Mouse (Mus musculus) right cerebral cortex, postnatal 4 days (tissue): ENCODE measurements around the gene Mapk6.

Experiments
- DNase-seq: peaks from one replicate; pipeline ENCODE4 v3.0.0-alpha.2; 2022

Gene Mapk6

DNA sequence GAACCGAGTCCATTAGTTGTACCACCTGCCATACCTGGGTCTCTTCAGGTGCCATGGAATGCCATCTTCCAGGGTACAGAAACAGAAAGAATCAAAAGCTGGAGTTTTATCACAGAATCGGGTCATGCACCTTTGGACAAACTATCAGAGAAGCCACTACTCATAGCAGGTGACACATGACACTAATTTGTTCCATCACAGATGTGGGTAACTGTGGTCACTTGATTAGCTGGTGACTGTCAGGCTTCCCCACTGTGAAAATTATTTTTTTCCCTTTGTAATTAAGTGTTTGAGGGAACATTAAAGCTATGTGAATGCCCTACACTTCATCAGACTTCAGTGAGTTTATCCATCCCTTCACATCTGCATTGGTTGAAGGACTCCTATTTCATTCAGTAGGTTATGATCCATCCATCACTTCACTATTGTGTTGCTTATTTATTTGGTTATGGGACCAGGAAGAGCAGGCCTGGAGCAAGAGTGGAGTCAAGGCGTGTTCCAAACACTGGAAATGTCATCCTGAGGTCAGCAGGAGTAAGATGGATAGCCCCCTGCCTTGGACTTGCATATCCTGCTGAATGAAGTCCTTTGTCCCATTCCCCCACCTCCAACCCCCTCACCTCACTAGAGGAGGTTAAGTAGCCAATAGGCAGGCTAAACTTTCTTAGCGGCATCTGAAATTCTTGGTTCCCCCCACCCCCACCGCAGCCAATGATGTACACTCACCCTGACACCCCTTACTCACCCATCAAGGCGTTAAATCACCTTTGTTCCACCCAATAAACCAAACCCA, 14.7 kb upstream of the Mapk6 start:
- DNase-seq, result no peak

DNA sequence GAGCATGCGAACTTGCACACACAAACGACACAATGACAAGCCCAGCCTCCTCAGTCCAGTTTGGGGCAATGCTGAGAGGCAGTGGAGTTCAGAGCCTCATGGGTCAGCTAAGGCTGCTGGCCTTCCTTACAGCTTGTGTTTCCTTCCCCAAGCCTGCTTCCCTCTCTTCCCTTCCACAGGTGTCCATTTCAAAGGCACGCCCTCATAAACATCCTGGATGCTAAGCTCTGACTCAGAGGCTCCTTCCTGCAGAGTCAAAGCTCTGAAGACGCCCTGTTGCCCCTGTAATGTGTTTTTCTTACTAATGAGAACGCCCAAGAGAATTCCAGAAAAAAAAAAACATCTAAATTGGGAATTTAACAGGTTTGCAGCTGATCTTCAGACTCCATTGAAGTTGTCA, 13.9 kb upstream of the Mapk6 start:
- no peak for DNase-seq

GRCm38 (mm10) chr9:75422251-75422691, 12.5 kb upstream of the Mapk6 start:
- DNase-seq, result no peak

DNA sequence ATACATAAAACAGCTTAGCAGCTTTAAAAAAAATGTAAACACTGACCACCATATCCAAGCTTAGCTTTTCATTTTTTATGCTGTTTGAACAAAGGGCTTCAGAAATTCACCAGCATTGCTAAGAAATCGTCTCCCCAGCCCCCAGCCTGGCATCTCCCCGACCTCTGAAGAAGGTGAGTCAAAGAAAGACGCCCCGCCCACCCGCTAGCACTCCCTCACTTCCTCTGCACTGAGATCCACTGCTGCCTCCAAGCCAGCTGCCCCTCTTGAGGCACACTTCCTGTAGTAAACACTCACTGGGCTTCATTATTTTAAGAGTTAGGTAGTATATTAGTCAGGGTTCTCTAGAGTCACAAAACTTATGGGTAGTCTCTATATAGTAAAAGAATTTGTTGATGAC, 4.4 kb upstream of the Mapk6 start:
- no peak for DNase-seq

GRCm38 (mm10) chr9:75413206-75413605, 3.4 kb upstream of the Mapk6 start:
- DNase-seq, result no peak

DNA sequence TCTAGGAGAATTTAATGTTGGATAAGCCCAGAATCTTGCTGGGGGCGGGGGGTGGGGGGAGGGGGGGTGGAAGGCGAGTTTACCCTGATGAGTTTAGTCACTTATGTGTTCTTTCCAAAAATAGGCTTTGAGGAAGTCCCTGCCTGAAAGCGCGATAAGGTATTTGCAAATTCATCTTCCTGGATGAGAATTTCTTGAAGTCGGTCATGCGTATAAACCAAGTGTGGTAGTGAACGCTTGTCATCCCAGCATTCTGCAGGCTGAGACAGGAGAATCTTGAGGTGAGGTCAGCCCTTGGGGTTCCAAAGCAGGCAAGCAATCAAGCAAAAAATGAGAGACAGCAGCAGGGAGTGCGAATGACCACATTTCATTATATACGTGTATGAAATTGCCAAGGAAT, 1.8 kb upstream of the Mapk6 start:
- DNase-seq, result no peak

- DNase-seq, result no peak
Observed at GRCm38 (mm10) chr9:75410868-75411487, 1.2 kb upstream of the Mapk6 start.

DNA sequence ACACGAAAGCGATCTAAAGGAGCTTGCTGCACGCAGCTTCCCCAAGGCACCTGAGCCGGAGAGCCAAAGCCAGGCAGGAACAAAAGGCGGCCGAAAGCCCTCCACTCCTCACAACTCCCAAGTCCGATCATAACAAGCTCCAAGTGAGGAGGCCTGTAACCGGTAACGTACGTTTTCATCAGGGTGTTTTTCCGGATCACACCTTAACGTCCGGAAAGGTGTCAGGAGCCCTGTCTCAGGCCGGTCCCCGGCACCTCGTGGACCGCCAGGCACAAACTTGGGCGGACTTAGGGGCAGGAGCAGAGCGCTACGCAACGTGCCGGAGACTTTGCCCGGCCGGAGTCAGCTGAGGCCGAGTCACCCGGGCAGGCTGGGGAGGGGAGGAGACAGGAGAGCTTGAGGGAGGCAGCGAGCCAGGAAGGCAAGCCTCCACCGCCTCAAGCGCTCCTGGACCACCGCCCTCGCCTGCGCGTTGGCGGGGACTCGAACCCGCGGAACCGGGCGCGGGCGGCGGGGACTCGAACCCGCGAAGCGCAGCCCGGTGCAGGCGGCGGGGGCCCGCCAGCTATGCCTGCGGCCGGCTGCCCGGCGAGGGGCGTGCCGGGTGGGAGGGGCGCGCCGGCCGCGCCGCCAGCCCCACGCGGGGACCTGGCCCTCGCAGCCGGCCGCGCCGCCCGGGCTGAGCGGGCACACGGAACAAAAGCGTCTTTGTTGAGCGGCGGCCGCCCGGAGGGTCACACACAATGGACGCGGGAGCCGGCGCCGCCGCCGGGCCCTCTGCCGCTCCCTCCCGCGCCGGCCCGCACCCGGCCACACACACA, 564 bp downstream of the Mapk6 start:
- DNase-seq, result peak; percentile 55

DNA sequence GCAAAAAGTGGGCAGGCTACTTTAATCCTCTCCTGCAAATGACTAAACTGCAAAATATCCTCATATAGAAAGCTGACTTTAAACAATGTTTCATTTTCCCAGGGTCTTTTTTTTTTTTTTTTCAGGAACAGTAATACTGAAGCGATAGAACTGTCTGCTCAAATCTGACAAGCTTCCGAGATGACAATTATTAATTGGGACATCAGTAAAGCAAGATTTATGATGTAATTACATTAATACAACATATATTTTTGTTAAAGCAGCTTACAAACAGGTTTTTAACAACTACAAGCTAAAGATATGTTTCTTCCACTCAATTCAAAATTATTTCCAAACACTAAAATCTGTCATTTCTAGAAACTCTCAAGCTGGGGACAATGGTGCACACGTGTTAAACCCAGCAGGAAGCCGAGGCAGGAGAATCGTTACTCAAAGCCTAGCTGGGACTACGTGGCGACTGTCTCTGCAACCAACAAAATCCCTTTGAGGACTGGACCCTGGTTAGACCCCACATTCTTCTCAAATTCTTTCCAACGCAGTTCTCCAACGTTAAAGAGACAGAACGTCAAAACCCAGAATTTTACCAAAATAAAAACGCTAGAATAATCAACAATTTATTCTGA, 1.5 kb downstream of the Mapk6 start:
- no peak for DNase-seq

- DNase-seq, result no peak
Observed at GRCm38 (mm10) chr9:75407803-75408202, 2.0 kb downstream of the Mapk6 start.

- DNase-seq, result no peak
Observed at GRCm38 (mm10) chr9:75406121-75406520, 3.7 kb downstream of the Mapk6 start.

- no peak for DNase-seq
Observed at GRCm38 (mm10) chr9:75403520-75403919, 6.3 kb downstream of the Mapk6 start.

- DNase-seq, result no peak
Observed at GRCm38 (mm10) chr9:75401593-75402504, 8.0 kb downstream of the Mapk6 start.

DNA sequence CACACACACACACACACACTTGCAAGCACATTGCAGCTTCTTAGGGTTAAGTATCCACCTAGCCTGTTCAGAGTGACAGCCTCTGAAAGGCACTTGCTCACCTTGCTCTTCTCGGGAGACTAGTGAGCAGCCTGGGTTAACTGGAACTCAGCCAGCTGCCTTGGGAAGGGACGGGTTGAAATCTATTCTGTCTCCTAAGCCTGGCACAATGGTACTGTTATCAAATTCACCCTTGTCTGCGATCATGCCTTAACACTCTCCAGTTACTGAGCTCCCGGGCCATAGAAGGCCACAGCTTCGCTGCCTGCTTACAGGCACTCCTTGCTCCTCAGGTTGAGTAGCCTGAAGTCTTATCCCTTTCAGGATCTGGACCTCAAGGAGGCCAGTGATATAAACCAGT, 9.2 kb downstream of the Mapk6 start:
- DNase-seq, result no peak

DNA sequence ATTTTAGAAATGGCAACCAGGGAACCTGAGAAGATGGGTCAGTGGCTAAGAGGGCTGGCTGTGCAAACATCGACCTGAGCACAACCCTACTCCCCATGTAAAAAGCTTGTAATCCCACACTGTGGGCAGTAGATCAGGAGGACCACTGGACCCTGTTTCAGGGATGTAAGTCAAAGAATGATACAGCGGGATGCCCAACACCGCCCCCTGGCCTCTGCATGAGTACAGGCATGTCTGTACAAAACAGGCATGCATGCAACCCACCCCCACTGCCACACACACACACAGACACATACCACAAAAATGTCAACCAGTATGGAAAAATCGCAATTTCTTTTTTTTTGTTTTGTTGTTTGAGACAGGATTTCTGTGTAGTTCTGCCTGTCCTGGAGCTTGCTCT, 10.7 kb downstream of the Mapk6 start:
- DNase-seq, result no peak

- no peak for DNase-seq
Observed at GRCm38 (mm10) chr9:75395971-75396370, 13.8 kb downstream of the Mapk6 start.

DNA sequence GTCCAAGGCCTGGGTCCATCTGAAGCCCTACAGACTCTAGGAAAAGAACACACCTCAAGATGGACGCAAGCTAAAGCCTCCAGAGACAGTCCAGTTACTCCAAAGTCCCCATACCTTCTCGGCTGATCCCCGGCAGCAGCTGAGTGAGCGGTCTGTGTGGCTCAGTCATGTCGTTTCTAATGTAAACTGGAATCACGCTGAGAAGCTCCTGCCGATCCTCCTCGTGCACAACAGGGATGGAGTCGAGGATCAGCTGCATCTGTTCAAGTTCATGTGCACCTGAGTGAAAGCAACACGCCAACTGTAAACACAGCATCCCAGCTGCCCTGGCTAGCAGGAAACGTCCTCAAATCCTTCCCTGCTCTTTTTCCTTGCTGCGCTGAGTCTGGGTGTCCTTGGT, 16.6 kb downstream of the Mapk6 start:
- DNase-seq, result no peak

DNA sequence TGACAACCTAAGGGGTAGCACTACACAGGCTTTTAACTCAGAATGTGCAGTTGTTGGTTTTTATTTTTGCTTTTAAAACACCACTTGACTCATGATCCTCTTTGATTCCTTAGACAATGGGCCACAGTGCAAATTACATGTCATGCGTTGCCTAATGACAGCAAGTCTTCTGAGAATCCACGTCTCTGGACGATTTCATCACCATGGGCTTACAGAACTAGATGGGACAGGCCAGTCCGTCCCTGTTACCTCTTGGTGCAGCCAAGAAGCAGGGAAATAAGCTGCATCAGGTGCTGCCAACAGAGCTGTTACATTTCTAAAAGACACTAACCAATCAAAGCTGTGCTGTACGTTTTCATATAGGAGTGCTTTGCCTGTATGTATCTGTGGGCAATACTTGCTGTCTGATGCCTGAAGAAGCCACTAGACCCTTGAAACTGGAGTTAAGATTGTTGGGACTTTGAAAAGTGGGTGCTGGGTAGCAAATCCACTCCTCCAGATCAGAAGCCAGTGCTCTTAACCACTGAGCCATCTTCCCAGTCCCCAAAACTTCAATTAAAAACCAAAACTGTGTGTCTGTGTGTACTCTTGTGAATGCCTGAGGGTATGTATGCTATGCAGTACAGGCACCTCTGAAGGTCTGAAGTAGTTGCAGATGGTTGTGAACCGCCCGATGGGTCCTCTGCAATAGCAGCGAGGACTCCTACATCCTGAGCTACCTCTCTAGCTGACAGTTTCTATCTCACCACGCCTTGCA, 24.4 kb downstream of the Mapk6 start:
- no peak for DNase-seq

- DNase-seq, result no peak
Observed at GRCm38 (mm10) chr9:75384337-75384962, 25.4 kb downstream of the Mapk6 start.

- DNase-seq, result no peak
Observed at GRCm38 (mm10) chr9:75383785-75384184, 26.0 kb downstream of the Mapk6 start.

- no peak for DNase-seq
Observed at GRCm38 (mm10) chr9:75382825-75383224, 27.0 kb downstream of the Mapk6 start.
